Mouse (Mus musculus): ENCODE data around the gene Hsf3.
"Not testable (repeated sequence)": the region's sequence is repeated elsewhere in the genome, so short reads cannot be mapped to it uniquely, and the experiment has no call there.

Hsf3 gene

GRCm38 (mm10) chrX:96456201-96456963 lies at the start of gene Hsf3:
TSS of gene Hsf3 (minus strand) at chrX:96456294.
- no peak for DNase-seq (ENCODE audit: low read depth, low spot score)

- DNase-seq (ENCODE audit: low read depth, low spot score) = no peak
Measured at GRCm38 (mm10) chrX:96501580-96501979, 45.5 kb upstream of the Hsf3 start.

- no peak for DNase-seq (ENCODE audit: low read depth, low spot score)
Measured at GRCm38 (mm10) chrX:96455149-96455548, 945 bp downstream of the Hsf3 start, which contains the start of gene Heph. TSS of gene Heph (plus strand) at chrX:96455359.

- no peak for DNase-seq (ENCODE audit: low read depth, low spot score)
Measured at GRCm38 (mm10) chrX:96419383-96419782, 36.7 kb downstream of the Hsf3 start.

GRCm38 (mm10) chrX:96417733-96418132 lies 38.4 kb downstream of the Hsf3 start:
- DNase-seq (ENCODE audit: low read depth, low spot score) = no peak

- DNase-seq (ENCODE audit: low read depth, low spot score) = no peak
Measured at GRCm38 (mm10) chrX:96416970-96417369, 39.1 kb downstream of the Hsf3 start.

- not testable (repeated sequence) for DNase-seq (ENCODE audit: low read depth, low spot score)
Measured at GRCm38 (mm10) chrX:96415351-96415750, 40.7 kb downstream of the Hsf3 start.

GRCm38 (mm10) chrX:96339108-96339507 lies 117.0 kb downstream of the Hsf3 start:
- DNase-seq (ENCODE audit: low read depth, low spot score) = no peak

GRCm38 (mm10) chrX:96329764-96330163 lies 126.3 kb downstream of the Hsf3 start:
- DNase-seq (ENCODE audit: low read depth, low spot score) = peak; percentile 0

- no peak for DNase-seq (ENCODE audit: low read depth, low spot score)
Measured at GRCm38 (mm10) chrX:96293338-96293737, 162.8 kb downstream of the Hsf3 start, which contains the start of gene Vsig4. TSS of gene Vsig4 (minus strand) at chrX:96293438.

- DNase-seq (ENCODE audit: low read depth, low spot score) = no peak
Measured at GRCm38 (mm10) chrX:96256509-96256908, 199.6 kb downstream of the Hsf3 start.

Measured in WW6 (cell line).